Mouse (Mus musculus): ENCODE data around the gene March7.
A peak's percentile ranks its signal among the peaks of the same experiment; 100 is the strongest.

March7 gene

GRCm38 (mm10) chr2:60209703-60210651 lies at the start of gene March7, which contains the start of gene Baz2b:
Gene March7 (plus strand): TSS chr2:60209887.
Gene Baz2b (minus strand): TSS chr2:60209839.
- DNase-seq (ENCODE audit: low spot score): peak; percentile 85

DNA sequence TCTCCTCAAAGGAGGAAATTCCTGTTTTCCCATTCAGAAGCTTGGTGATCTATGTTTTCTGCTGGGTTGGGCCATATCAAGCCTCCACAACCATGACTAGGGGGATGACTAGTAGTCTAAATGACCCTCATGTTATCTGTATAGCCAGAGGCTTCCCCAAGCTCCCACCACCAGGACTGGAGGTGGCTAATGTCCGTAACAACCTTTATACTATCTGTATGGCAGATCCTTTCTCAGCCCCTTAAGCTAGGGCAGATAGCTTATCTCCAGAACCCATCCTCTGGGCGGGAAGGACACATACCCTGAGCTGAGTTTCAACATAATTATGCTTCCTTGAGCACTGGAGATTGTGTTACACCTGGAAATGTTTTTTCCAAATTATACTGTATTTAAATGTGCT lies 45.9 kb upstream of the March7 start:
- DNase-seq (ENCODE audit: low spot score): no peak

DNA sequence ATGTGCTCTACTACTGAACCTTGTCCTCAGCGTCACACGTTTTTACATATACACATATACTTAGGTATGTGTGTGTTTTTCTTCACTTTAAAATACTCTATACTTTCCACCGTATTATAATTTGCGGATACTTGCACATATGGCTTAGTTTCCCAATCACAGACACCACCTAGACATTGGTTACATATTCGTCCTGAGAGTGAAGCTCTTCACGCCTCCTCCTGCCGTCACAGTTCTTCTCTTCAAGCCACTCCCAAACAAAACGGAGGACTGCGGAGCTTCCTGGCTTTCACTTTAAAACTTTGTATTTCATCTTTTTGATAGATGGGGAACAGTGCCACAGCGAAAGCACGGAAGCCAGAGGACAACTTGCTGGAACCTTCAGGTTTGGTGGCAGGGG lies 44.0 kb upstream of the March7 start:
- no peak for DNase-seq (ENCODE audit: low spot score)

DNA sequence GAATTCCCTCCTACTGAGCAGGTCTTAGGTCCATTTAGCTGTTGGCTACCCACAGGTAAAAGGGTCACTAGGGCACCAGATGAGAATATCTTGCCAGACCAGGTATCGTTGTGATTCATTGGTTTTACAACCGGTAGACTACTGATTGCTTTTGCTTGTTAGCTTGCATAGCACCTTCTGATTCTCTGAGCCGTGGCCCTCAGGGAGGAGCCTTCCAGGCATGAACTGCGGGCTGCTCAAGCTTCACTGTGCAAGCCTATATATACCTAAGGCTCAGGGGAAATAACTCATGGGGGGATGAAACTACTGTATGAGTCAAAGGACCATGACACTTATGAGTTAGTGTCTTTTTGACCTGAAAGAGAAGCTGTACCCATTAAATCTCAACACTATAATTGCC lies 42.8 kb upstream of the March7 start:
- no peak for DNase-seq (ENCODE audit: low spot score)

- DNase-seq (ENCODE audit: low spot score): peak; percentile 35
Observed at GRCm38 (mm10) chr2:60171786-60172530, 37.7 kb upstream of the March7 start.

- DNase-seq (ENCODE audit: low spot score): peak; percentile 64
Observed at GRCm38 (mm10) chr2:60172531-60172914, 37.2 kb upstream of the March7 start.

- DNase-seq (ENCODE audit: low spot score): no peak
Observed at GRCm38 (mm10) chr2:60173190-60173589, 36.5 kb upstream of the March7 start.

GRCm38 (mm10) chr2:60173595-60173994 lies 36.1 kb upstream of the March7 start:
- no peak for DNase-seq (ENCODE audit: low spot score)

DNA sequence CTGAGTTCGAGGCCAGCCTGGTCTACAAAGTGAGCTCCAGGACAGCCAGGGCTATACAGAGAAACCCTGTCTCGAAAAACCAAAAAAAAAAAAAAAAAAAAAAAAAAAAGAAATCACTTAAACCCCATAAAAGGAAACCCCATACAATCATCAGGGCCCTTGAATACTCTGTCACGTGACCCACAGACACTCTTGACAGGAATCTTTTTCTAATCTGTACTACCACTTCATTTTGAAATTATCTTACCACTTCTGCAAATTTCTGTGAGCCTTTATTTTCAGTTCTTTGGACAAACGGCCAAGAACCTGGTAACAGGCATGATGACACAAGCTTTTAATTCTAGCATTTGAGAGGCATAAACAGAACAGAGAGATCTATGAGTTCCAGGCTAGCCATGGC lies 34.6 kb upstream of the March7 start:
- DNase-seq (ENCODE audit: low spot score): no peak

DNA sequence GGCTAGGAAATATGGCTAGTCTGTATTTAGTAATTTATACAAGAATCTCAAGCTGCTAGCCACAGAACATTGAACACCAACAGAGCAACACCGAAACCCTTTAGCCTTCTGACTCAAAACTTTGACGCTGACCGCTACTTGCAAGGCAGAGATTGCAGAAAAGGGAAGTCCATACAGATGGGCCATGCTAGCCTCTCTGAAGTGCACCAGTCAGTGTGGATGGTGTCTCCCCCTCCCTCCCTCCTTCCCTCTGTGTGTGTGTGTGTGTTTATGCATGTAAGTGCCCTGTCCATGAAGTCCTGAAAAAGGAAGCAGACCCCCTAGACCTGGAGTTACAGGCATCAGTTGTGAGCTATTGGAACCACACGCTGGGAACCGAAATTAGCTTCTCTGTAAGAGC lies 33.6 kb upstream of the March7 start:
- peak; percentile 40 for DNase-seq (ENCODE audit: low spot score)

DNA sequence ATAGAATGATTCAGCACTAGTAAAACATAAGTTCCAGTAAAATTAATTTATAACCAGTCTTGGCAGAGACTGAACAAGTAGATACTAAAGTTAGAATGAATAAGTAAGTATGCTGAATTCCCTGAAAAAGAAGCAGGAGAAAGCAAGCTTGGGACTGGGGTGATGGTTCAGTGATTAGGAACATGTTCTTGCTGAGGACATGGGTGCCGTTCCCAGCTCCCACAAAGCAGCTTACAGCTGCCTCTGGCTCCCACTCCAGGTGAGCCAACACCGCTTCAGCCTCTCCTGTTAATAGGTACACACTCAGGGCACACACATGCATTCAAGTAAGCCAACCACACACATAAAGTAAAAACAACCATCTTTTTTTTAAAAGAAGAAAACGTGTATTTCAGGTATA lies 32.2 kb upstream of the March7 start:
- DNase-seq (ENCODE audit: low spot score): no peak

DNA sequence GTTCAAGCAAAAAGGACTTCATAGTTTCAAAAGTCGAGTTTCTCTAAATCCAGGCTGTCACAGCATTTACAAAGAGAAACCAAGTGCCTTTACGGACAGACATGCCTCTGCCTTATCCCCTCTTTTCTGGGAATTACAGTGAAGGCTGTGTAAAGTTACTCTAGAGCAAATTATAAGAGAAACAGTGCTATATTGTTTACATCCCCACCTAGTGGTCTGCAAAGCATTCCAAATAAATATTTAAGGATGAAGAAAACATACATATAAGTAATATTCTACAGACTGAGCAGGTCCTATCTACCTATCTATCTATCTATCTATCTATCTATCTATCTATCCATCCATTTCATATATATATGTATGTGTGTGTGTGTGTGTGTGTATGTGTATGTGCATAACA lies 28.0 kb upstream of the March7 start:
- DNase-seq (ENCODE audit: low spot score): no peak

DNA sequence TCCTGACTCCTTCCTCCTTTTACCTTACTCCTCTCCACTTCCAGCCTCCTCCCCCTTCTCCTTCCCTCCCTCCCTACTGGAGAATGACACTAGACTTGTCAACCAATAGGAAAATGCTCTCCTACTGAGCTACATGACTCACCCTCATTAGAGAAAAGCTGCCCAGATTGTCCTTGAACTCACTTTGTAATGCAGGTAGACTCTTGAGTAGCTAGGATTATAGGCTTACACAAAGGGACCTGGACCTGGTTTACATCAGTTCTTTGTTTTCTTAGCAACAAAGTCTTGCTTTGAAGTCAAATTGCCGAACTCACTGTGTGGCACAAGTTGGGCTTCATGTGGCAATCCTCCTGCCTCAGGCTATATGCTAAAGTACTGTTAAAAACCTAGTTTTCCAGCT lies 12.8 kb upstream of the March7 start:
- no peak for DNase-seq (ENCODE audit: low spot score)

GRCm38 (mm10) chr2:60200051-60200562 lies 9.6 kb upstream of the March7 start:
- no peak for DNase-seq (ENCODE audit: low spot score)

- DNase-seq (ENCODE audit: low spot score): peak; percentile 69
Observed at GRCm38 (mm10) chr2:60200667-60201066, 9.0 kb upstream of the March7 start.

DNA sequence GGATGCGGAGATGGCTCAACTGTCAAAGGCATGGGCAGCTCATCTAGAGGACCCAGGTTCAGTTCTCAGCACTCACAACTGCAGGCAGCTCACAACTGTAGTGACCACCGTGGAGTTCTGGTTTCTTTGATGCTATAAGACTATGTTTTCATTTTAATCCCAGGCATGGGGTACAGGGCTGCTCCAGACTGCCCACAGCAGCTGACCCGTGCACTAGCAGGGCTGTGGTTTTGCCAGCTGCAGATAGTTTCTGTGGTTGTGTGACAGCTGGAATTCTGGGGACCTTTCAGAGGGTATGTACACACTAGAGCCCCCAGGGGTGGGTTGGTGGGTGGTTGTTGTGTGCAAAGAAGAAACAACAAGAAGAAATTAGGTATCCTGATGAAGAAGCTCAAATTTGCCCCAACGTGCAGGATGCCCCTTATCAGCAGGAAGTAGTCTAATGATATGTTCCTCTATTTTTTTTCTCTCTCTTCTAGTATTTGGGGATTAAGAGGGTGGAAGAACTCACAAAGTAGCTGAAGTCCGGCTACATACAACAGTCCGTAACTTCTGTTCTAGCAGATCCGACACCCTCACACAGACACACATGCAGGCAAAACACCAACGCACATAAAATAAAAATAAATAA lies 6.7 kb upstream of the March7 start:
- no peak for DNase-seq (ENCODE audit: low spot score)

DNA sequence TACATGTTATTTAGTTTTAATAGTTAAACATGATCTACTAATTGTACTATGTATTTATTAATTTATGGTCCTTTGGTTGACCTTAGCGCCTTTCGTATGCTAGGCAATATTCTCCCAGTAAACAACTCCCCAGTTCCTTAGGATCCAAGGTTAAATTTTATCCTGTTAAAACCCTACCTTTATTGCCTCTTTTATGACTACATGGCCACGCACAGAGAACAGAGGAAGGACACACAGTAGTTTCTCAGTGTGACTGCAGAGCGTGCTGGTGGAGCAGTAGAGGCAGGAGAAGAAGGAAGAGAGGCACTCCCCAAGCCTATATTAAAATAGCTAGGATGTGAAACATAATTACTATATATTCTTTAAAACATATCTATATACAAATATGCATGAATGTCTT lies 6.0 kb upstream of the March7 start:
- DNase-seq (ENCODE audit: low spot score): no peak

GRCm38 (mm10) chr2:60204162-60204561 lies 5.5 kb upstream of the March7 start:
- no peak for DNase-seq (ENCODE audit: low spot score)

GRCm38 (mm10) chr2:60205795-60206194 lies 3.9 kb upstream of the March7 start:
- no peak for DNase-seq (ENCODE audit: low spot score)

GRCm38 (mm10) chr2:60209122-60209611 lies 520 bp upstream of the March7 start:
- DNase-seq (ENCODE audit: low spot score): peak; percentile 28

- no peak for DNase-seq (ENCODE audit: low spot score)
Observed at GRCm38 (mm10) chr2:60210821-60211220, 1.1 kb downstream of the March7 start.

- no peak for DNase-seq (ENCODE audit: low spot score)
Observed at GRCm38 (mm10) chr2:60212488-60212887, 2.8 kb downstream of the March7 start.

Measured in lung, postnatal 25 days (tissue).